Mouse (Mus musculus): ENCODE measurements around the gene Mmp14.

- TF ChIP-seq CTCF (IDR thresholded peaks at IDR 0.05; ENCODE audit: insufficient read depth, low read depth, low read length) (no peak), POLR2A (IDR thresholded peaks at IDR 0.05; ENCODE audit: insufficient read depth, low read depth, low read length) (no peak)
Observed at GRCm38 (mm10) chr14:54426003-54426688, 5.3 kb upstream of the Mmp14 start.
